Mouse (Mus musculus) stomach, postnatal 0 days (tissue): ENCODE measurements around the gene Slc35b4.

ENCODE experiments used
- CTCF ChIP-seq: IDR thresholded peaks from 2 replicates; pipeline ENCODE4 v1.5.1; 2016; ENCODE audit warnings: antibody characterized with exemption, low read depth, mild to moderate bottlenecking, moderate library complexity
- EP300 ChIP-seq: optimal IDR thresholded peaks from 2 replicates; pipeline ENCODE3; 2016; ENCODE audit warnings: antibody characterized with exemption

DNA sequence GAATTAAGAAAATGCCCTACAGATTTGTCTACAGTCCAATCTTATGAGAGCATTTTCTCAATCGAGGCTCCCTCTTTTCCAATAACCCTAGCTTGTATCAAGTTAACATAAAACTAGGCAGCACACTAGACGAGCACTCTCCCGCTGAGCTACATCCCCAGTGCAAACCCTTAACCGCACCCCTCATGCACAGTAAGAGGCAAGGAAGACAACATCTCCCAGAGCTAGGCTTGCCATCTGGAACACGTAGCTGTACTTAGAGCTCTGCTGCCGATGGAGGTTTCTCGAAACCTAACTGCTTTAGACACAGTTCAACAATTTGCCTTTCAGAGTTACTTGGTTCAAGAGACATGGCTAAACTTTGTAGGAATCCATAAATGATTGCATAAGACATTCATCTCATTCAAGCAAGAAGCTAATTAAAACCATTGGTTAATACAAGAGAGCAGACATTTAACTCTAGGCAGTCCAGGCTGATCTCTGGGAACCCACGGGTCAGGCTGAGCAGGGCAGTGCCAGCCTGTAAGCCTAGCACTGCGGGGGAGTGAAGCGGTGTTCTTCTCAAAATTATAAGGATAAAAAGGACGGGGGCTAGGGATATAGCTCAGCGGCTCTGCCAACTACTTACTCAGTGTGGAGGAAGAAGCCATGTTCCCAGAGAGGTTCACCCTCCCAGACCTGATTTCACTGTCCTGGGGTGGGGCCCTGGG, 5.0 kb downstream of the Slc35b4 start:
- TF ChIP-seq CTCF (no peak), EP300 (no peak)
